Mouse (Mus musculus) forebrain, embryonic 15.5 days (tissue): ENCODE measurements around the gene Hspa4. TPM values are rescaled to one million over a fixed set of nuclear protein-coding genes. Genes with fewer than 3 reads are reported as not detected.
"Not testable (repeated sequence)": the region's sequence is repeated elsewhere in the genome, so short reads cannot be mapped to it uniquely, and the experiment has no call there.

ENCODE experiments used
- ATAC-seq: fragments of 200-750 bp; cut with Nextera tagmentation; replicated peaks from 2 replicates; pipeline ENCODE4 v1.8.0; 2017; ENCODE audit warnings: mild to moderate bottlenecking, moderate TSS enrichment, moderate library complexity
- H3K27ac ChIP-seq: fragments of 300-500 bp; sonication (generic); replicated peaks from 2 replicates; pipeline ENCODE4 v1.5.1; 2015; ENCODE audit warnings: mild to moderate bottlenecking, inconsistent platforms
- H3K27me3 ChIP-seq: fragments of 300-500 bp; sonication (generic); 2 replicates; pipeline ENCODE4 v1.6.1; 2015; ENCODE audit warnings: inconsistent platforms
- H3K36me3 ChIP-seq: fragments of 300-500 bp; sonication (generic); 2 replicates; pipeline ENCODE4 v1.6.1; 2015; ENCODE audit warnings: mild to moderate bottlenecking, inconsistent platforms
- H3K4me1 ChIP-seq: fragments of 300-500 bp; sonication (generic); 2 replicates; pipeline ENCODE4 v1.6.1; 2015; ENCODE audit warnings: inconsistent platforms
- H3K4me2 ChIP-seq: fragments of 300-500 bp; sonication (generic); replicated peaks from 2 replicates; pipeline ENCODE4 v1.6.1; 2015; ENCODE audit warnings: mild to moderate bottlenecking, inconsistent platforms
- H3K4me3 ChIP-seq: fragments of 300-500 bp; sonication (generic); 2 replicates; pipeline ENCODE4 v1.5.1; 2015; ENCODE audit warnings: mild to moderate bottlenecking, inconsistent platforms
- H3K9ac ChIP-seq: fragments of 300-500 bp; sonication (generic); replicated peaks from 2 replicates; pipeline ENCODE4 v1.6.1; 2015; ENCODE audit warnings: mild to moderate bottlenecking, inconsistent platforms
- H3K9me3 ChIP-seq: fragments of 300-500 bp; sonication (generic); 2 replicates; pipeline ENCODE4 v1.6.1; 2016; ENCODE audit warnings: inconsistent platforms
- WGBS: fragments of 180-500 bp; shearing (Covaris S2); methylation state at CpG from one replicate; pipeline ENCODE4 v1.1.7; 2015; ENCODE audit warnings: mixed read lengths; 5-methylcytosine and 5-hydroxymethylcytosine counted together
- polyA plus RNA-seq: library from polyadenylated mRNA; unstranded; fragments of >200 nt; fragmentation: Nextera tagmentation; extraction: Ambion mirVana; gene quantifications from 2 replicates; pipeline ENCODE4 v1.2.1, GENCODE M21; 2015

Gene Hspa4
- polyA plus RNA-seq, 1 experiment from 2014 or later: 51.8 TPM

GRCm38 (mm10) chr11:53304044-53304840 lies 4.0 kb upstream of the Hspa4 start:
- H3K4me2 ChIP-seq: no peak overlapping the region
- H3K9ac ChIP-seq: no peak overlapping the region
- WGBS: 89% methylated on average over 14 of the region's 14 CpGs
- H3K27me3 ChIP-seq: no peaks in the 10 kb centered on the region
- H3K27ac ChIP-seq: no peak overlapping the region
- H3K36me3 ChIP-seq: no peaks in the 10 kb centered on the region
- H3K4me3 ChIP-seq: no peak overlapping the region
- H3K4me1 ChIP-seq: peaks cover 10% of the 10 kb centered on the region
- no peaks in the 10 kb centered on the region for H3K9me3 ChIP-seq
- ATAC-seq: no peak

DNA sequence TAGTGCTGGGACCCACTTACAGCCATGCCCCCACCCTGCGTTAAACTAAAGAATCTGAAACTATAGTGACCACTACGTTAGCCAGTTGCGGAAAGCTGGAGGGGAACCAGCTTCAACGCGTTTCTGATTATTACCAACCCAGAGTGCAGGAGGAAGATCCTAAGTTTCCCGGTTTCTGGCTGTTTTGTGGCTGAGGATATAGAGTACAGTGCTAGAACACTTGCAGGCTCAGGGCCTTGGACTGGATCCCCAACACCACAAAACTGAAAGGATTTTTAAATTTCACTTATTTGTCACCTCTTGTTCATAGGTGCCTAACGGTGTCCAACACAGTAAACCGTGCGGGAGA lies 884 bp upstream of the Hspa4 start:
- Histone ChIP-seq H3K4me1 (peaks cover 32% of the 10 kb centered on the region), H3K27me3 (no peaks in the 10 kb centered on the region), H3K36me3 (no peaks in the 10 kb centered on the region), H3K27ac (peak overlapping the region; percentile 94), H3K9me3 (no peaks in the 10 kb centered on the region), H3K4me3 (peak overlapping the region; percentile 93), H3K4me2 (peak overlapping the region; percentile 72), H3K9ac (peak overlapping the region; percentile 96)
- ATAC-seq: no peak
- WGBS: 51% methylated on average over 9 of the region's 9 CpGs

GRCm38 (mm10) chr11:53299551-53300329 lies 517 bp downstream of the Hspa4 start:
- peak; percentile 81 for ATAC-seq
- H3K4me2 ChIP-seq: peak overlapping the region; percentile 84

GRCm38 (mm10) chr11:53297947-53298860 lies 2.1 kb downstream of the Hspa4 start:
- Histone ChIP-seq H3K4me3 (peak overlapping the region; percentile 5; the same call in 1 of the 2 replicates), H3K27ac (no peak overlapping the region), H3K4me2 (peak overlapping the region; percentile 84), H3K27me3 (no peaks in the 10 kb centered on the region), H3K9me3 (no peaks in the 10 kb centered on the region), H3K4me1 (peaks cover 38% of the 10 kb centered on the region), H3K36me3 (peaks cover 6% of the 10 kb centered on the region; the same call in 1 of the 2 replicates), H3K9ac (0 out of 2 replicates have a peak overlapping the region, but pooled peaks have one; percentile 4)
- no peak for ATAC-seq
- 83% methylated on average over 7 of the region's 7 CpGs for WGBS

More at GRCm38 (mm10) chr11:53299551-53300329, 517 bp downstream of the Hspa4 start:
- H3K9me3 ChIP-seq: no peaks in the 10 kb centered on the region
- peaks cover 38% of the 10 kb centered on the region for H3K4me1 ChIP-seq
- under 1% methylated on average over 80 of the region's 80 CpGs for WGBS
- peak overlapping the region; percentile 96 for H3K9ac ChIP-seq
- H3K36me3 ChIP-seq: no peaks in the 10 kb centered on the region
- H3K27me3 ChIP-seq: no peaks in the 10 kb centered on the region
- H3K4me3 ChIP-seq: peak overlapping the region; percentile 93
- H3K27ac ChIP-seq: peak overlapping the region; percentile 94

GRCm38 (mm10) chr11:53296880-53297279 lies 3.4 kb downstream of the Hspa4 start:
- no peaks in the 10 kb centered on the region for H3K27me3 ChIP-seq
- H3K4me3 ChIP-seq: no peak overlapping the region
- peaks cover 7% of the 10 kb centered on the region for H3K36me3 ChIP-seq
- H3K27ac ChIP-seq: no peak overlapping the region
- no peak overlapping the region for H3K4me2 ChIP-seq
- WGBS: 83% methylated on average over 4 of the region's 4 CpGs
- H3K9me3 ChIP-seq: no peaks in the 10 kb centered on the region
- H3K9ac ChIP-seq: no peak overlapping the region
- no peak for ATAC-seq
- H3K4me1 ChIP-seq: peaks cover 38% of the 10 kb centered on the region

DNA sequence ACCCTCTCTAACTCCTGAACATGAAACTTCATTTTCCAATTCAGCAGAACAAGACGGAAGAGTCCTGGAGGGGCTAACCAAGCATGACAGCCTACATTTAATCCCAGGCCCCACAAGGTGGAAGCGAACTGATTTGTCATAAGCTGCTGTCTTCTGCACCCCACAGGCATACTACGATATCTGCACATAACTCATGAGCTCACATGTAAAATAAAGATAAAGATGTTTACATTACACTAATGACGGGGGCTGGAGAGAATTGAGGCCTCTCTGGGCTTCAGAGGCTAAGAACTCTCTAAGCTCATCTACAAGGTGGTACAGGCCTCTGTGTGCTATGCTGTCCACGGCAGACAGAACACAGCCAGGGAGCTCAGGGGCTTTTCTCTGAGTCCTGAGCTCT lies 5.8 kb downstream of the Hspa4 start:
- Histone ChIP-seq H3K9ac (no peak overlapping the region), H3K4me3 (no peak overlapping the region), H3K27me3 (no peaks in the 10 kb centered on the region), H3K4me1 (peaks cover 30% of the 10 kb centered on the region), H3K4me2 (no peak overlapping the region), H3K27ac (no peak overlapping the region), H3K36me3 (peaks cover 22% of the 10 kb centered on the region), H3K9me3 (no peaks in the 10 kb centered on the region)
- WGBS: 93% methylated on average over 5 of the region's 5 CpGs
- no peak for ATAC-seq

GRCm38 (mm10) chr11:53290871-53291270 lies 9.4 kb downstream of the Hspa4 start:
- Histone ChIP-seq H3K9me3 (no peaks in the 10 kb centered on the region), H3K4me3 (no peak overlapping the region), H3K4me2 (no peak overlapping the region), H3K36me3 (peaks cover 52% of the 10 kb centered on the region), H3K27me3 (no peaks in the 10 kb centered on the region), H3K9ac (no peak overlapping the region), H3K4me1 (0 out of 2 replicates have a peak, but pooled peaks cover 6% of the 10 kb centered on the region), H3K27ac (no peak overlapping the region)
- ATAC-seq: no peak
- 93% methylated on average over 11 of the region's 11 CpGs for WGBS

- not testable (repeated sequence) for H3K4me3 ChIP-seq, H3K9me3 ChIP-seq, H3K4me1 ChIP-seq, H3K9ac ChIP-seq, ATAC-seq, H3K4me2 ChIP-seq, H3K27ac ChIP-seq, H3K27me3 ChIP-seq
- 91% methylated on average over 2 of the region's 2 CpGs for WGBS
- peaks cover 58% of the 10 kb centered on the region for H3K36me3 ChIP-seq
Measured at GRCm38 (mm10) chr11:53290187-53290586, 10.1 kb downstream of the Hspa4 start.

- peaks cover 79% of the 10 kb centered on the region for H3K36me3 ChIP-seq
- H3K27ac ChIP-seq: no peak overlapping the region
Measured at GRCm38 (mm10) chr11:53285885-53286284, 14.4 kb downstream of the Hspa4 start.

DNA sequence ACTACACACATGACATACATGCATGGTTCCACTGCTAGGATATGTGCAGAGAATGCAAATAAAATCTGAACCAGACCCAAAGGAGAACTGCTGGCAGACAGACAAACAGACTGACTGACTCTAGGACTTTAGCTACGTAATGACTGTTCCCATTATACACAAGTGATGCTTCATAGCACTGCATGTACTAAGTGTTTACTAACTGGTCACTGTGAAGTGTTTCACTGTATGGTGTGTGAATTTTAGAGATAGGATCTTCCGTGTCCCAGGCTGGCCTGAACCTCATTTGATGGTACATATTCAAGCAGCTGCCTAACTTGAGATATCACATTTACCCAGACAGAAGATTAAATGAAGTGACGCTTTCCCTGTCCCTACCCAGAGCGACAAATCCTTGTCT lies 21.8 kb downstream of the Hspa4 start:
- Histone ChIP-seq H3K4me3 (no peak overlapping the region), H3K36me3 (peaks cover 69% of the 10 kb centered on the region), H3K27ac (no peak overlapping the region), H3K9ac (no peak overlapping the region), H3K4me1 (no peaks in the 10 kb centered on the region), H3K9me3 (no peaks in the 10 kb centered on the region), H3K27me3 (no peaks in the 10 kb centered on the region), H3K4me2 (no peak overlapping the region)
- WGBS: 90% methylated on average over 4 of the region's 4 CpGs
- no peak for ATAC-seq

More at GRCm38 (mm10) chr11:53285885-53286284, 14.4 kb downstream of the Hspa4 start:
- ATAC-seq: no peak
- Histone ChIP-seq H3K4me1 (no peaks in the 10 kb centered on the region), H3K27me3 (no peaks in the 10 kb centered on the region), H3K9ac (no peak overlapping the region), H3K9me3 (no peaks in the 10 kb centered on the region), H3K4me2 (no peak overlapping the region), H3K4me3 (no peak overlapping the region)
- 95% methylated on average over 6 of the region's 6 CpGs for WGBS

- Histone ChIP-seq H3K4me2 (no peak overlapping the region), H3K9me3 (no peaks in the 10 kb centered on the region), H3K27ac (no peak overlapping the region), H3K4me3 (no peak overlapping the region), H3K36me3 (peaks cover 75% of the 10 kb centered on the region), H3K4me1 (no peaks in the 10 kb centered on the region), H3K27me3 (no peaks in the 10 kb centered on the region), H3K9ac (no peak overlapping the region)
- no peak for ATAC-seq
- WGBS: 95% methylated on average over 3 of the region's 3 CpGs
Measured at GRCm38 (mm10) chr11:53275358-53275757, 24.9 kb downstream of the Hspa4 start.
